Mouse (Mus musculus) B cell, adult 67 days (primary cell): Measurements from ENCODE around the gene Plagl1. TPM values are rescaled to one million over a fixed set of nuclear protein-coding genes. Genes with fewer than 3 reads are reported as not detected.

Experiments used
- total RNA-seq, 2 experiments: library from RNA; stranded (reverse); gene quantifications; 4 replicates each; pipeline ENCODE4 v1.2.4; 2023

Gene Plagl1
- total RNA-seq = not detected

DNA sequence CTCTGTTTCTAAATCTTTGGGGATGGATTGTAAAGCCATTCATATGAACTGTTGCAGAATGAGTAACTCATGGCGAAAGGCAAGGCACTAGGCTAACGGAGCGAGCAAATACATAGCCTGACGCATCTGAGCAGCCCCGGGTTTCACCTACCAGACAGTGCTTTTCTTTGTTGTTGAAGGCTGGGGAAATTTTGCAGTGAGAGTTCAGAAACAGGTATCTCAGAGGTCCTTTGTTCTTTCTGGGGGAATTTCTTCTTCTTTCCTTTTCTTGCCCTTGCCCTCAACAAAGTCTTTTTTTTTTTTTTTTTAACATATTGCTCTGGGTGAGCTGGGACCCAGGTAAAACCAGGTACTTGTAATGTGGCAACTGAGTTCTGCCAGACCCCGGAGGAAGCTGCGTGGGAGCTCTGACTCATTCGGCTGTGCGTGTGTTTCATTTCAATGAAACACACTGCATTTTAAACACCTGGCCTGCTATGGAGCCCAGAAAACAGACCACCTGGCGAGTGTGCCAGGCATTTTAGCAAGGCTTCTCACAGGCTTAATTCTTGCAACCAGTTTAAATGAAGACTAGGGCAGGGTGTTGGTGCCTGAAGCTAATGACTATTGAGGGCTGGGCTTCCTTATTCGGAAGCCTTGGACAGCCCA is at the start of gene Plagl1:
TSS of gene Plagl1 (plus strand) at position 484 of the 648 bp plus-strand sequence.

DNA sequence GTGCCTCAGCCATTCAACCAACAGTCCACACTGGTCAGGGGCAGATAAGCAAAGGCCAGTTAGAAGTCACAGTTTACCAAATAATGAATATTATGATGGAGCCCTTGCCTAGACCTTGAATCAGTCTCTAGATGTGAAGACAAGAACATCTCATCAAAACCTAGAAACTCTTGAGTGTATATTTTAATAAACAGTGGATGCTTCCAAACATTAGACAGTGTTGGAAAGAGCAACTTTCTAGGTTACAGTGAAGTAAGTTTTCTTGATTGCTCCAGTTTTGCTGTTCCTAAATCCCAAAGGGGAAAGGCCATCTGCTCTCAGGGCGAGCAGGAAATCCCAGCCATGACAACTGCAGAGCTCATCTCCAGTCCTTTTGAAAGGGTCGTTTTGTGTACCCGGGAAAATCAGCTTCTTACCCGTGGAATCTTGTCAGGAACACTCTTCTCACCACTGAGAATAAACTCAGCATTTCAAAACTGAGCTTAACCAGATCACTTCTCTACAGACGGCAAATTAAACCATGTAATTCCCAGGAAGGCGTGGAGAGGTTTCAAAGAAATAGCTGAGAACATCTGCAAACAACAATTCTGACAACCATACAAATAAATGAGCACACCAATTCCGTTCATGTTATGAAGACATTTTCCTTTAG is 117.8 kb downstream of the Plagl1 start, which contains the start of gene Zc2hc1b:
TSS of gene Zc2hc1b (minus strand) at position 51 of the 652 bp plus-strand sequence.

Other genes with a start within 250 kb of the Plagl1 start
- gene Utrn, start 191.1 kb upstream of the Plagl1 start, total RNA-seq = 10 to 100 TPM; 43.0 to 60.8 TPM
- 1 to 10 TPM; 4.2 to 7.1 TPM for gene Stx11, start 96.2 kb upstream of the Plagl1 start, total RNA-seq
- gene Sf3b5, start 55.2 kb upstream of the Plagl1 start, total RNA-seq = 1 to 10 TPM; 8.8 to 9.0 TPM
- not detected for gene Zc2hc1b, start 117.5 kb downstream of the Plagl1 start, total RNA-seq
- 10 to 100 TPM; 64.3 to 64.9 TPM for gene Ltv1, start 132.7 kb downstream of the Plagl1 start, total RNA-seq